ENCODE assay signal across 9 mouse cellular contexts in the genomic region with DNA sequence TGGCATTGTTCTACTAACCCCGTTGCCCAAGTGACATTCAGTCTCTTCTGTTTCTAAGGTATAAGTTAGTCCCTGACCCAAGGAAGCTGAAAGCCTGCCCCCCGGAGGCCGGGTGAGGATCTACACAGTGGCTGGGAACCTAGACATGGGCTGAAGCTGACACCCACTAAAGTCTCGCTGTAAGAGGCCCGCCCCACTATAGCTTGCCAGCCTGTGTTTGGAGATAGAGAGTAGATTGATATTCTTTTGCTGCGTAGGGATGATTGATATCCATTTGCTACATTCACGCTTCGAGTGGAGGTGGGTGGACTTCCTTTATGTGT. TPM values are rescaled to one million over a fixed set of nuclear protein-coding genes. Genes with fewer than 3 reads are reported as not detected.
A peak's percentile ranks its signal among the peaks of the same experiment; 100 is the strongest.
DNase-seq lines count a peak whose midpoint lies in the region; ATAC-seq and TF ChIP-seq lines count a peak whose summit lies in the region.
"Had no signal": no experiment of that assay in that cellular context is flagged by ENCODE, and none has a peak within 500 bp of the region (broad histone marks: within the 10 kb centered on the region; RNA-seq: fewer than 3 reads in every experiment).

No protein-coding gene starts in this region.

- peak overlapping the region; percentile 37 for H3K4me3 ChIP-seq in heart, embryonic 11.5 days (ENCODE audit: low read depth, low read length)
- no peak overlapping the region for H3K4me3 ChIP-seq in CH12.LX (replicated peaks in 1 of 3; ENCODE audit: low read depth in 2 of 3, low read length in 2 of 3, poor library complexity in 1 of 3)
- peak overlapping the region; percentile 3; the same call in 1 of the 2 replicates for H3K4me3 ChIP-seq in forebrain, embryonic 12.5 days (replicated peaks)
- H3K4me3 ChIP-seq in liver, embryonic 14.5 days (ENCODE audit: insufficient read depth in 1 of 2, low read depth in 2 of 2, low read length in 2 of 2), result no peak overlapping the region
- H3K4me3 ChIP-seq in stomach, embryonic 16.5 days (replicated peaks; ENCODE audit: low read length), result peak overlapping the region; percentile 20

- TF ChIP-seq POLR2A in CH12.LX (IDR thresholded peaks at IDR 0.05; ENCODE audit: low read depth, low read length), result no peak

- H3K4me2 ChIP-seq in heart, embryonic 11.5 days, result peak overlapping the region; percentile 55
- H3K4me2 ChIP-seq in CH12.LX (ENCODE audit: insufficient read depth, low read depth, poor library complexity, severe bottlenecking), result no peak overlapping the region
- peak overlapping the region; percentile 15 for H3K4me2 ChIP-seq in forebrain, embryonic 12.5 days
- H3K4me2 ChIP-seq in liver, embryonic 14.5 days (ENCODE audit: low read depth), result no peak overlapping the region
- H3K4me2 ChIP-seq in stomach, embryonic 16.5 days (ENCODE audit: low read depth, low read length), result peak overlapping the region; percentile 33; the same call in 1 of the 2 replicates

- peak in 1 of 2 experiments; percentile 51; a peak in 2 of 4 replicates for TF ChIP-seq CTCF in CH12.LX (conservative IDR thresholded peaks at IDR 0.05 in 1 of 2, IDR thresholded peaks at IDR 0.05 in 1 of 2; ENCODE audit: low read depth in 2 of 2, low read length in 2 of 2)
- peak; percentile 31 for TF ChIP-seq CTCF in liver, embryonic 14.5 days (IDR thresholded peaks at IDR 0.05; ENCODE audit: low read depth)

- peaks cover 6% of the 10 kb centered on the region; the same call in 1 of the 2 replicates for H3K4me1 ChIP-seq in heart, embryonic 11.5 days (ENCODE audit: control insufficient read depth, insufficient read depth, low read length)
- H3K4me1 ChIP-seq in CH12.LX (ENCODE audit: control insufficient read depth in 1 of 2, insufficient read depth in 2 of 2), result no peaks in the 10 kb centered on the region
- H3K4me1 ChIP-seq in forebrain, embryonic 12.5 days, result peaks cover 13% of the 10 kb centered on the region
- H3K4me1 ChIP-seq in liver, embryonic 14.5 days (replicated peaks; ENCODE audit: control insufficient read depth in 2 of 2, insufficient read depth in 2 of 2, low read length in 1 of 2), result no peaks in the 10 kb centered on the region
- H3K4me1 ChIP-seq in stomach, embryonic 16.5 days (ENCODE audit: control insufficient read depth, insufficient read depth, low read length), result no peaks in the 10 kb centered on the region

- H3K9me3 ChIP-seq in heart, embryonic 11.5 days (replicated peaks; ENCODE audit: control insufficient read depth, low read length), result no peaks in the 10 kb centered on the region
- no peaks in the 10 kb centered on the region for H3K9me3 ChIP-seq in CH12.LX (replicated peaks; ENCODE audit: low read length)
- no peaks in the 10 kb centered on the region for H3K9me3 ChIP-seq in forebrain, embryonic 12.5 days
- no peaks in the 10 kb centered on the region for H3K9me3 ChIP-seq in liver, embryonic 14.5 days (ENCODE audit: control insufficient read depth, low read length)
- H3K9me3 ChIP-seq in stomach, embryonic 16.5 days (replicated peaks; ENCODE audit: control insufficient read depth, low read length), result no peaks in the 10 kb centered on the region

- ATAC-seq in heart, embryonic 11.5 days (replicated peaks; ENCODE audit: insufficient number of reproducible peaks, low FRiP score, low TSS enrichment), result no peak
- no peak for ATAC-seq in forebrain, embryonic 12.5 days (ENCODE audit: low FRiP score)
- ATAC-seq in liver, embryonic 14.5 days (ENCODE audit: insufficient read depth), result no peak
- ATAC-seq in stomach, embryonic 16.5 days (ENCODE audit: insufficient read depth, low FRiP score), result no peak

- no peak overlapping the region for H3K27ac ChIP-seq in heart, embryonic 11.5 days (ENCODE audit: low read depth, low read length)
- no peak overlapping the region for H3K27ac ChIP-seq in CH12.LX (ENCODE audit: insufficient read depth, low read depth)
- no peak overlapping the region for H3K27ac ChIP-seq in forebrain, embryonic 12.5 days
- H3K27ac ChIP-seq in liver, embryonic 14.5 days, result no peak overlapping the region
- no peak overlapping the region for H3K27ac ChIP-seq in stomach, embryonic 16.5 days (ENCODE audit: low read length)

- intact Hi-C loops in heart, postnatal 10 days (cut with DNase I), result no loop called here

- peaks cover 81% of the 10 kb centered on the region for H3K27me3 ChIP-seq in heart, embryonic 11.5 days (ENCODE audit: control insufficient read depth, insufficient read depth, low read length)
- H3K27me3 ChIP-seq in CH12.LX (replicated peaks), result peaks cover 37% of the 10 kb centered on the region
- peaks cover 90% of the 10 kb centered on the region for H3K27me3 ChIP-seq in forebrain, embryonic 12.5 days
- peaks cover 64% of the 10 kb centered on the region for H3K27me3 ChIP-seq in liver, embryonic 14.5 days (ENCODE audit: control insufficient read depth, insufficient read depth, low read length)
- H3K27me3 ChIP-seq in stomach, embryonic 16.5 days (ENCODE audit: control insufficient read depth, insufficient read depth, low read length), result peaks cover 72% of the 10 kb centered on the region

- 9% methylated on average over 8 of the region's 8 CpGs for WGBS in heart, embryonic 11.5 days (ENCODE audit: insufficient replicate concordance)
- 2% methylated on average over 8 of the region's 8 CpGs for WGBS in forebrain, embryonic 12.5 days
- WGBS in liver, embryonic 14.5 days (ENCODE audit: insufficient replicate concordance), result 6% methylated on average over 8 of the region's 8 CpGs
- 6% methylated on average over 8 of the region's 8 CpGs for WGBS in stomach, embryonic 16.5 days

- H3K79me2 ChIP-seq in CH12.LX (replicated peaks; ENCODE audit: control insufficient read depth, extremely low read depth, insufficient read depth, poor library complexity, severe bottlenecking), result no peaks in the 10 kb centered on the region

- H3K9ac ChIP-seq in heart, embryonic 11.5 days (ENCODE audit: low read depth, low read length), result no peak overlapping the region
- H3K9ac ChIP-seq in CH12.LX (ENCODE audit: insufficient read depth, low read depth), result no peak overlapping the region
- H3K9ac ChIP-seq in forebrain, embryonic 12.5 days, result no peak overlapping the region
- H3K9ac ChIP-seq in liver, embryonic 14.5 days (replicated peaks), result no peak overlapping the region
- H3K9ac ChIP-seq in stomach, embryonic 16.5 days (ENCODE audit: low read length), result no peak overlapping the region

- no peak for DNase-seq in heart, postnatal 10 days
- peak; percentile 11 for DNase-seq in CH12.LX (ENCODE audit: extremely low read depth)
- peak in 1 of 3 experiments; percentile 1 for DNase-seq in liver, embryonic 14.5 days (ENCODE audit: low read depth in 3 of 3, low spot score in 3 of 3)
- no peak for DNase-seq in yolk sac, embryonic 10.5 days (ENCODE audit: low spot score)
- DNase-seq in thymus, postnatal 36 days, result no peak

- peak; percentile 2; the same call in 1 of the 2 replicates for TF ChIP-seq RAD21 in CH12.LX (IDR thresholded peaks at IDR 0.05; ENCODE audit: low read depth, low read length)

- no peak for TF ChIP-seq EP300 in CH12.LX (IDR thresholded peaks at IDR 0.05; ENCODE audit: low read length)
- TF ChIP-seq EP300 in liver, embryonic 14.5 days (IDR thresholded peaks at IDR 0.05; ENCODE audit: low read depth), result no peak

- H3K36me3 ChIP-seq in heart, embryonic 11.5 days (ENCODE audit: control insufficient read depth, insufficient read depth, low read length), result no peaks in the 10 kb centered on the region
- H3K36me3 ChIP-seq in CH12.LX (replicated peaks in 1 of 2; ENCODE audit: control insufficient read depth in 1 of 2, insufficient read depth in 1 of 2, low read length in 1 of 2), result no peaks in the 10 kb centered on the region
- H3K36me3 ChIP-seq in forebrain, embryonic 12.5 days (replicated peaks), result no peaks in the 10 kb centered on the region
- H3K36me3 ChIP-seq in liver, embryonic 14.5 days (replicated peaks; ENCODE audit: control insufficient read depth, insufficient read depth, low read depth), result no peaks in the 10 kb centered on the region
- H3K36me3 ChIP-seq in stomach, embryonic 16.5 days (ENCODE audit: control insufficient read depth, insufficient read depth, low read length), result no peaks in the 10 kb centered on the region

- in situ Hi-C loops in CH12.LX (cut with MboI; ENCODE audit: low pct_ligation_motif_present, low pct_unique_long_range_greater_than_20kb, low sequenced_read_pairs), result no loop called here

- dilution Hi-C loops in CH12.LX (cut with MboI; ENCODE audit: extremely low pct_ligation_motif_present, extremely low pct_unique_long_range_greater_than_20kb, low sequenced_read_pairs), result no loop called here

TF ChIP-seq in CH12.LX, 34 proteins besides CTCF, POLR2A, EP300 and RAD21:
- TF ChIP-seq SMC3 (IDR thresholded peaks at IDR 0.05; ENCODE audit: low read depth, low read length) (peak; percentile 12; the same call in 1 of the 2 replicates), GABPA (IDR thresholded peaks at IDR 0.05; ENCODE audit: insufficient replicate concordance, low read depth, low read length) (no peak)

RNA-seq across cellular contexts. Expression of a gene that starts 1.8 kb away (rescaled TPM):
- not detected in 2 replicates for polyA plus RNA-seq in heart, embryonic 11.5 days (2014; fragmentation: Nextera tagmentation; extraction: Ambion mirVana)
- total RNA-seq in heart, postnatal 10 days (2021), result not detected
- total RNA-seq in CH12.LX (2012; rRNA removed), result not detected in 2 replicates
- not detected in 2 replicates for total RNA-seq in CH12.LX (2014; rRNA removed)
- polyA plus RNA-seq in CH12.LX (2012; ENCODE audit: insufficient read length, low read depth), result not detected in 2 replicates
- polyA plus RNA-seq in forebrain, embryonic 12.5 days (2016; fragmentation: Nextera tagmentation; extraction: Ambion mirVana), result 1.4 and 2.4 TPM in 2 replicates
- 0.01 TPM in 1 of 2 replicates, not detected in the other for polyA plus RNA-seq in liver, embryonic 14.5 days (2012; rRNA removed)
- polyA plus RNA-seq in liver, embryonic 14.5 days (2014; fragmentation: Nextera tagmentation; extraction: Ambion mirVana), result not detected in 2 replicates
- not detected in 2 replicates for polyA plus RNA-seq in stomach, embryonic 16.5 days (2015; fragmentation: Nextera tagmentation; extraction: Ambion mirVana)
- polyA plus RNA-seq: intestine, embryonic 14.5 days had no signal

Comparison
In these comparisons a context has a peak if more than half of its experiments do, and no peak if none do; other contexts are left out.
1. H3K4me2 ChIP-seq: peak in heart, embryonic 11.5 days (single experiment), forebrain, embryonic 12.5 days (single experiment) and stomach, embryonic 16.5 days (single experiment); none in CH12.LX (single experiment) and liver, embryonic 14.5 days (single experiment).
2. H3K4me3 ChIP-seq: peak in heart, embryonic 11.5 days (single experiment), forebrain, embryonic 12.5 days (single experiment) and stomach, embryonic 16.5 days (single experiment); none in CH12.LX (0 of 3) and liver, embryonic 14.5 days (0 of 2).